14 mouse cellular contexts compared by ENCODE assay signal in the genomic region with DNA sequence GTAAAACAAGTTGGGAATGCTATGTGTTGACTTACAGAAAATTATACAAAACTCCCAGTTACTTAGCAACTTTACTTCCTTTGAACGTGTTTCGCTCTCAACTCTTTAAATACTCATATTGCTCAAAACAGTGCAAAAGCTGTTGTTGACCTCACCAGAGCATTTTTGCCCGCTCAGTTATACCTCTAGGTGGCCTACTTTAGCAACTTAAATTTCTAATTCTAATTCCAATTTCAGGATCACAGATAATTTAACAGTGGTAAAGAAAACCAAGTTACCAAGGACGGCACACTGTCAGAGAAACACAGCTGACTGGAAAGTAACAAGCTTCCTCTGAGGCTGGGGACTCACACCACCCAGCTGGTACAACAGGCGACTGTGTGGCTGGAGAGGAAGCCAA. TPM values are rescaled to one million over a fixed set of nuclear protein-coding genes. Genes with fewer than 3 reads are reported as not detected.
DNase-seq lines count a peak whose midpoint lies in the region; ATAC-seq and TF ChIP-seq lines count a peak whose summit lies in the region.
"Had no signal": no experiment of that assay in that cellular context is flagged by ENCODE, and none has a peak within 500 bp of the region (broad histone marks: within the 10 kb centered on the region; RNA-seq: fewer than 3 reads in every experiment).

No protein-coding gene starts in this region.

- no peaks in the 10 kb centered on the region for H3K27me3 ChIP-seq in hindbrain, postnatal 0 days (ENCODE audit: insufficient read depth, low read length)
- no peaks in the 10 kb centered on the region for H3K27me3 ChIP-seq in hindbrain, embryonic 12.5 days
- no peaks in the 10 kb centered on the region for H3K27me3 ChIP-seq in lung, postnatal 0 days (replicated peaks; ENCODE audit: insufficient read depth, low read length)
- no peaks in the 10 kb centered on the region for H3K27me3 ChIP-seq in forebrain, embryonic 12.5 days
- H3K27me3 ChIP-seq: embryonic facial prominence, embryonic 13.5 days; limb, embryonic 13.5 days; neural tube, embryonic 12.5 days had no signal

- no peak for ATAC-seq in hindbrain, postnatal 0 days
- ATAC-seq in hindbrain, embryonic 12.5 days (ENCODE audit: low FRiP score), result no peak
- peak; percentile 25; the same call in 1 of the 2 replicates for ATAC-seq in lung, postnatal 0 days
- no peak for ATAC-seq in forebrain, embryonic 12.5 days (ENCODE audit: low FRiP score)

- no peaks in the 10 kb centered on the region for H3K4me1 ChIP-seq in hindbrain, postnatal 0 days (ENCODE audit: insufficient read depth, low read length)
- no peaks in the 10 kb centered on the region for H3K4me1 ChIP-seq in hindbrain, embryonic 12.5 days
- H3K4me1 ChIP-seq in lung, postnatal 0 days (ENCODE audit: insufficient read depth, low read depth, low read length), result no peaks in the 10 kb centered on the region
- H3K4me1 ChIP-seq in lung, adult 2 months (ENCODE audit: control insufficient read depth, insufficient read depth, low read length), result no peaks in the 10 kb centered on the region
- H3K4me1 ChIP-seq in forebrain, embryonic 12.5 days, result no peaks in the 10 kb centered on the region
- H3K4me1 ChIP-seq: embryonic facial prominence, embryonic 13.5 days; limb, embryonic 13.5 days; neural tube, embryonic 12.5 days had no signal

- no peaks in the 10 kb centered on the region for H3K9me3 ChIP-seq in hindbrain, postnatal 0 days (ENCODE audit: low read length)
- no peaks in the 10 kb centered on the region for H3K9me3 ChIP-seq in hindbrain, embryonic 12.5 days (replicated peaks)
- no peaks in the 10 kb centered on the region for H3K9me3 ChIP-seq in lung, postnatal 0 days (ENCODE audit: low read length)
- no peaks in the 10 kb centered on the region for H3K9me3 ChIP-seq in forebrain, embryonic 12.5 days
- H3K9me3 ChIP-seq: embryonic facial prominence, embryonic 13.5 days; limb, embryonic 13.5 days; neural tube, embryonic 12.5 days had no signal

- DNase-seq in hindbrain, postnatal 0 days (ENCODE audit: low spot score), result no peak
- DNase-seq in lung, postnatal 0 days (ENCODE audit: low spot score), result peak; percentile 51
- DNase-seq in lung, adult 2 months, result no peak
- peak; percentile 40 for DNase-seq in NIH3T3 (ENCODE audit: low read depth)
- peak; percentile 8 for DNase-seq in lung, postnatal 14 days
- no peak for DNase-seq in adrenal gland, adult 2 months
- DNase-seq: adrenal gland, adult 8-10 months; heart, postnatal 36 days; retina, postnatal 1 day had no signal

- H3K9ac ChIP-seq in hindbrain, postnatal 0 days (replicated peaks; ENCODE audit: low read length), result no peak overlapping the region
- no peak overlapping the region for H3K9ac ChIP-seq in hindbrain, embryonic 12.5 days
- H3K9ac ChIP-seq in lung, postnatal 0 days (replicated peaks; ENCODE audit: low read depth), result no peak overlapping the region
- H3K9ac ChIP-seq in forebrain, embryonic 12.5 days, result no peak overlapping the region
- H3K9ac ChIP-seq: embryonic facial prominence, embryonic 13.5 days; limb, embryonic 13.5 days; neural tube, embryonic 12.5 days had no signal

- H3K4me2 ChIP-seq in hindbrain, postnatal 0 days (ENCODE audit: low read depth, low read length), result no peak overlapping the region
- H3K4me2 ChIP-seq in hindbrain, embryonic 12.5 days (replicated peaks), result no peak overlapping the region
- H3K4me2 ChIP-seq in lung, postnatal 0 days (replicated peaks; ENCODE audit: low read depth, low read length), result no peak overlapping the region
- H3K4me2 ChIP-seq in forebrain, embryonic 12.5 days, result no peak overlapping the region
- H3K4me2 ChIP-seq: embryonic facial prominence, embryonic 13.5 days; limb, embryonic 13.5 days; neural tube, embryonic 12.5 days had no signal

- 80% methylated on average over 5 of the region's 5 CpGs for WGBS in hindbrain, postnatal 0 days
- WGBS in hindbrain, embryonic 12.5 days, result 94% methylated on average over 5 of the region's 5 CpGs
- 77% methylated on average over 5 of the region's 5 CpGs for WGBS in lung, postnatal 0 days
- 61% methylated on average over 5 of the region's 5 CpGs for WGBS in lung, adult 2 months
- 90% methylated on average over 5 of the region's 5 CpGs for WGBS in forebrain, embryonic 12.5 days

- H3K4me3 ChIP-seq in hindbrain, postnatal 0 days (ENCODE audit: low read length), result no peak overlapping the region
- H3K4me3 ChIP-seq in hindbrain, embryonic 12.5 days, result no peak overlapping the region
- no peak overlapping the region for H3K4me3 ChIP-seq in lung, postnatal 0 days (ENCODE audit: low read depth, low read length)
- H3K4me3 ChIP-seq in lung, adult 2 months (replicated peaks; ENCODE audit: extremely low read depth, low read depth, low read length), result no peak overlapping the region
- H3K4me3 ChIP-seq in forebrain, embryonic 12.5 days (replicated peaks), result no peak overlapping the region
- H3K4me3 ChIP-seq: embryonic facial prominence, embryonic 13.5 days; limb, embryonic 13.5 days; neural tube, embryonic 12.5 days had no signal

- no peak overlapping the region for H3K27ac ChIP-seq in hindbrain, postnatal 0 days
- H3K27ac ChIP-seq in hindbrain, embryonic 12.5 days, result no peak overlapping the region
- H3K27ac ChIP-seq in lung, postnatal 0 days (ENCODE audit: low read length), result no peak overlapping the region
- H3K27ac ChIP-seq in forebrain, embryonic 12.5 days, result no peak overlapping the region
- H3K27ac ChIP-seq: embryonic facial prominence, embryonic 13.5 days; limb, embryonic 13.5 days; neural tube, embryonic 12.5 days had no signal

- peak; percentile 43 for TF ChIP-seq CTCF in hindbrain, postnatal 0 days (IDR thresholded peaks at IDR 0.05; ENCODE audit: low read depth)
- peak; percentile 56 for TF ChIP-seq CTCF in lung, postnatal 0 days (IDR thresholded peaks at IDR 0.05)
- no peak for TF ChIP-seq CTCF in lung, adult 2 months (IDR thresholded peaks at IDR 0.05; ENCODE audit: insufficient read depth, low read length)

- no peaks in the 10 kb centered on the region for H3K36me3 ChIP-seq in hindbrain, postnatal 0 days (ENCODE audit: insufficient read depth, low read length)
- peaks cover 32% of the 10 kb centered on the region for H3K36me3 ChIP-seq in hindbrain, embryonic 12.5 days
- 0 out of 2 replicates have a peak, but pooled peaks cover 4% of the 10 kb centered on the region for H3K36me3 ChIP-seq in lung, postnatal 0 days (ENCODE audit: insufficient read depth, low read length)
- H3K36me3 ChIP-seq in forebrain, embryonic 12.5 days (replicated peaks), result peaks cover 75% of the 10 kb centered on the region

- TF ChIP-seq POLR2A in lung, adult 2 months (IDR thresholded peaks at IDR 0.05; ENCODE audit: borderline replicate concordance, extremely low read depth, low read depth, low read length), result no peak

- no peak for TF ChIP-seq EP300 in lung, postnatal 0 days (IDR thresholded peaks at IDR 0.05)

RNA-seq across cellular contexts. Expression of a gene that starts 33.7 kb away (rescaled TPM):
- total RNA-seq in hindbrain, postnatal 0 days (2014; rRNA removed), result 23.1 and 25.8 TPM in 2 replicates
- polyA plus RNA-seq in hindbrain, postnatal 0 days (2015; fragmentation: Nextera tagmentation; extraction: Ambion mirVana), result 32.0 and 37.1 TPM in 2 replicates
- polyA plus RNA-seq in hindbrain, embryonic 12.5 days (2016; fragmentation: Nextera tagmentation; extraction: Ambion mirVana), result 154 and 159 TPM in 2 replicates
- polyA plus RNA-seq in lung, postnatal 0 days (2015; fragmentation: Nextera tagmentation; extraction: Ambion mirVana), result 22.5 and 25.3 TPM in 2 replicates
- polyA plus RNA-seq in lung, adult 2 months (2012; rRNA removed), result 2.6 and 4.9 TPM in 2 replicates
- 259 and 267 TPM in 2 replicates for polyA plus RNA-seq in forebrain, embryonic 12.5 days (2016; fragmentation: Nextera tagmentation; extraction: Ambion mirVana)
- 10 to 100 TPM; 11.4 to 18.3 TPM for total RNA-seq in adrenal gland, adult 2 months (2021)
- polyA plus RNA-seq in adrenal gland, adult 2 months (2012; rRNA removed), result 0.95 and 1.6 TPM in 2 replicates

Comparison
In these comparisons a context has a peak if more than half of its experiments do, and no peak if none do; other contexts are left out.
1. DNase-seq: peak in lung, postnatal 0 days (single experiment), NIH3T3 (single experiment) and lung, postnatal 14 days (single experiment); none in hindbrain, postnatal 0 days (single experiment), lung, adult 2 months (single experiment) and adrenal gland, adult 2 months (single experiment).